Mouse (Mus musculus) lung, adult 18-20 months (tissue): Measurements from ENCODE around the gene Arhgef38.
A peak's percentile ranks its signal among the peaks of the same experiment; 100 is the strongest.

Source experiments
- DNase-seq, 2 experiments: peaks; one replicate each; pipeline ENCODE4 v3.0.0; 2022; ENCODE audit warnings: mixed read lengths in 2 of 2

Gene Arhgef38

DNA sequence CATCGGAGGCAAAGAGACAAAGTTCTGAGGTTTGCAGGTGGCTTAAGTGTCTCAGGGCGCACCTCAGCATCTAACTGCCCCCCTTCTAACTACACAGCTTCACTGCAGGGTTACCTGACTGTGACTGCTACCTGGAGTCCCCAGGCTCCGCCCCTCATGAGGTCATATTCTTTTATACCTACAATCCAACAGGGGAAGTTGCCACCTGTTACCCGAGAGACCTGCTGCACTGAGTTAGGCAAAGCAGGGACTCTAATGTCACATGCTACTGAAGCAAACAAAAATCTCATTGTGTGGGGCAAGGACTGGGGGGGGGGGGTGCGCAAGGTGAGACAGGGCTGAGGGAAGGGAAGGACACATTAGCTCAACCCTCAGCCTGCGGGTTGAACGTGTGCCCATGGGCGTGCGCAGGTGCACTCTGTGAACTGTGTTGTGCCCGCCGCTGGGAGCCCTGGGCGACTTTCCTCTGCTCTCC is at the start of gene Arhgef38:
Gene Arhgef38, minus strand, starts transcription at position 129 of the 475 bp plus-strand sequence.
- peak; percentile 76 to 87 for DNase-seq

GRCm38 (mm10) chr3:133271887-133272286 is 37.1 kb upstream of the Arhgef38 start:
- peak; percentile 53 to 71 for DNase-seq

GRCm38 (mm10) chr3:133258860-133259259 is 24.1 kb upstream of the Arhgef38 start:
- no peak for DNase-seq

DNA sequence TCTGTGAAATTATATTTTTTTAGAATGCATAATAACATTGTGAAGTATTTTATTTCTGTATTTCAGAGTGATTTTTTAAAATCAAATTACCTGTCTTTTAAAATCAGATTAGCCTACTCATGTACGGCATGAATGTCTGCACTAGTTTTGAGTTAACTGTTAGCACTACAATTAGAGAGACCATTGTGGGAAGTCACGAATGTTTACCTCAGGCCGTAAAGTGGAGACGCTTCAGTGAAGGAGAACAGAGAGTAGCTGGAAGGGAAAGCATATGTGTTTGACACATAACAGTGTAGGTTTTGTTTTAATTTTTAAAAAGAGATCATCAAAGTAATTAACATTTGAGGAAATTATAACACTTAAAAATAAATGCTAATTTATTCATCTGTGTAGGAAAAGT is 21.1 kb upstream of the Arhgef38 start:
- DNase-seq: no peak

GRCm38 (mm10) chr3:133244027-133244426 is 9.3 kb upstream of the Arhgef38 start:
- DNase-seq: no peak

DNA sequence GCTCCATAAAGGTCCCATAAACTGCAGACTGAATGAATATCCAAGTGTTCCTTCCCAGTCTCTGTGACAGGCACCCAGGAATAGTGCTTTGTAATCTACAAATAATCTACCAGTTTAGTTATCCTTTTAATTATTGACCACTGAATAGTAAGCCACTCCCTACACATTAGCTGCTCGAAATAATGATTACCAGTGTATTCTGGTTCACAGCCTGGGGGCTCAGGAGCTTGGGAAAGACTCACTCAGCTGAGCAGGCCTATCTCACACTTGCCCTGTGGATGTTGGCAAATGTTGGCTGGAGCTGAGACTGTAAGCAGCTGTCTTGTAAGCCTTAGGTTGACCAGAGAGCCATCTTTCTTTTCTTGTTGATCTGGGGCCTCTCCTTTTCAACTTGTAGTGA is 7.2 kb upstream of the Arhgef38 start:
- no peak for DNase-seq

GRCm38 (mm10) chr3:133233993-133234392 is 756 bp downstream of the Arhgef38 start:
- peak; percentile 15 to 62 for DNase-seq

GRCm38 (mm10) chr3:133230427-133230826 is 4.3 kb downstream of the Arhgef38 start:
- DNase-seq: no peak

GRCm38 (mm10) chr3:133229594-133229993 is 5.2 kb downstream of the Arhgef38 start:
- no peak for DNase-seq

GRCm38 (mm10) chr3:133227258-133228012 is 7.3 kb downstream of the Arhgef38 start:
- DNase-seq: no peak

DNA sequence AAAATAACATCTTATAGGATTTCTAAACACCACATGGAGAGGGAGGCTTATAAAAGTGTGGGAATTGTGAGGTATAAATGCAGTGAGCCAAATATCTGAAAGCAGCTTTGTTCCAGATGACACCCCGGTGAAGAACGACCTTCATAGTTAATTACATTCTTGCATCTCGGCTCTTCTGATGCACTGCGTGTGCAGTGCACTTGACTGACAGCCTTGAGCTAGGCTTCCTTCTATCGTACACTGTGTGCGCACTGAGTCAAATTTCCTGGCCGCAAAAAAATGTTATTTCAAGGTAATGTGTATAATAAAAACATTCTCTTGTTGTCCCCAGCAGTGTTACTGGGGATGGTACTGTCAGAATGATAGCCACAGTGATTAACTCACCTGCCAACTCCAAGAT is 16.2 kb downstream of the Arhgef38 start:
- no peak for DNase-seq

GRCm38 (mm10) chr3:133215198-133215819 is 19.4 kb downstream of the Arhgef38 start:
- DNase-seq: no peak

- no peak for DNase-seq
Measured at GRCm38 (mm10) chr3:133213434-133214114, 21.2 kb downstream of the Arhgef38 start.

- no peak for DNase-seq
Measured at GRCm38 (mm10) chr3:133211324-133211723, 23.4 kb downstream of the Arhgef38 start.

DNA sequence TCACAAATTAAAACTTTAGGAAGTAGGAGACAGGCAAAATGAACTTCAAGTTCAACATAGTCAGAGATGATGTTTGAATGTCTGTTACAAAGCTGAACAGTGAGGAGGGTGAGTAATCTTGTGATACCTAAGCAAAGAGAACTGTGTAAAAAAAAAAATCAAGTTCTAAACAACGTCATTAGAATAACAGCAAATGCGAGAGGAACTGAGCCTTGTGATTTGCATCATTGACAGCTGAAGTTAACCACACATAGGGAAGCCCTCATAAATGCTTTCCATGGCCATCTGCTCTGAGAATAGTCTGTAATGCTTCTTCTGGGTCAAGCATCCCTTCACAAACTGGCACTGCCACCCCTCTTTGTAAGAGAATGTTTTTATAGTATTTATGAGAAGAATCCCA is 31.0 kb downstream of the Arhgef38 start:
- no peak for DNase-seq

GRCm38 (mm10) chr3:133202171-133202570 is 32.6 kb downstream of the Arhgef38 start:
- no peak for DNase-seq

DNA sequence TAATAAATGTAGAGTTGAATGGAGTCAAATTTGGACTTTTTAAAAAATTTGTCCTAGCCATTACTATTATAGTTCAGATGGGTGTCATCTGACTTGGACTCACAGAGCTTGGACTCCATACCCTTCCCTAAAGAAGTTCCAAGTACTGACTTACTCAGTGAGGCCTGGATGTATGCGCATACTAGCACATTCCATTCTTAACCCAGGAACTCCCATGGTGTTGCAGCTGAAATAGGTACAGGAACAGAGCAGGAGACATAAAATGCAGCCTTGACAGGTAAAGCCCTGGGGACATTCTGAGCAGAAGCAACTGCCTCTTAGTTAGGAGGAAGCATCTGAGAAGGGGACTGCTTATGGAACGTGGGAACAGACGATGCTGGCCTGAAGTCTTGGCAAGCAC is 45.8 kb downstream of the Arhgef38 start:
- DNase-seq: no peak

DNA sequence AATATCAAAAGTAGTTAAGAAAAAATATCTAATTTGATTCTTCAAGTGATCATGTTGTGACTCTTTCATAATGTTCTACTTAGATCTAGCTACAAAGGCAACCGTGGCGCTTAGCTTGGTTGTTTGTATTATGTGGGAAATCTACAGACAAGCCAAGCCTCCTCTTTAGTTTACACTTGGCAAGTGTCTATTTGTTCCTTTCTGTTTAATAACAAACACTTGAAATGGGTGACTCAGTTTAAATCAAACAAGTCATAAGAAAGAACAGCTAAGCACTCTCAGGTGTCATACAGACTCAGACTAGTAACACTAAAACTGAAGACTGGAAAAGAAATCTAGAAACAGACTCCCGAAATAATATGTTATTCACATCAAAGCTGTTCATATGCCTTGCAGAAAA is 47.2 kb downstream of the Arhgef38 start:
- DNase-seq: peak in 1 of 2 experiments; percentile 24

- no peak for DNase-seq
Measured at GRCm38 (mm10) chr3:133176033-133176750, 58.6 kb downstream of the Arhgef38 start.

DNA sequence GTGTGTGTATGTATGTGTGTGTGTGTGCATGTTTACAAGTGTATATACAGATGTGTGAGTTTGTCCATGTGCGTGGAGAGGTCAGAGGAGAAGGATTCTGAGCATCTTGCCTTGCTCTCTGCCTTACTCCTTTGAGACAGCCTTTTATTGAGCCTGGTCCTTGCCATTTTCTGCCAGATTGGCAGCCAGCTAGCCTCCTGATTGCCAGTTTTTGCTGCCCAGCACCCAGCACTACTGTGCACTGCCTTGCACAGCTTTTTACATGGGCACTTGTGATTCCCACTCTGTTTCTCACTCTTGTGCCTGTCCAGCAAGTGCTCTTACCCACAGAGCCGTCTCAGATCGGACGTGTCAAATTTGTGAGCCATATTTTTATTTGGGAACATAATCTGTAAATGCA is 62.5 kb downstream of the Arhgef38 start:
- DNase-seq: no peak

DNA sequence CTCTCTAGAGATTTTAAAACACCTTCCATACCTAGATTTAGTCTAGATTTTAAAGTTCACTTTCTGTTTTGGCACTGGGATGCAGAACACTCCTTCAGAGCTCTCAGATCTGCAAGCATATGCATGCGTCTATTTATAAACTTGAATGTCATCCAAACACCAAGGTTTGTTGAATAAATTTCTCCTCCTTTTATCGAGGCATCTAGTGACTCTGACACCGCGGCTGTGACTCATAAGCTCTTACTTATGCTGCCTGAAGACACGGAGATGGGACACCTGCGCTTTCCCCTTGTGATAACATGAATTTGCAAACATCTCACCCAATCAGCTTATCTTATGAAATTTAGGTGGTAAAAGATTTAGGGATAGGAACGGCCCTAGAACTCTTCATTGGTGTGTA is 65.0 kb downstream of the Arhgef38 start:
- no peak for DNase-seq

- DNase-seq: no peak
Measured at GRCm38 (mm10) chr3:133167550-133167949, 67.2 kb downstream of the Arhgef38 start.

DNA sequence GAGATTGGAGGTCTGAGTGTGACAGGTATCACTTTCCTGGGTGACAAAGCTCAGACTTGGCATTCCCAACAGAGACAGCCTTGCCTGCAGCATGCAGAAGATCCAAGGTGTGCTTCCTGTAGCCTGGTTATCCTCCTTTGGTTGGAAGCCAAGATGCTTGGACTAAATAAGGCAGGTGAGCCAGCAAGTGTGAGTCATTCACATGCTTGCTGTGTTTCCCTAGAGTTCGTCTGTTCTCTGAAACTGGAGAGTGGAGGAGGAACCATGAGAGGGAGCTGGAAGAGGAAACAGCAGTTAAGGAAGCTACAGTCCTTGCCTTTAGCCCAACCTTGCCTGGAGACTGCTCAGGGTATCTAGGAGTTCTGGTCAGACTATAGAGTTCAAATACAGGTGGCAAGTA is 69.6 kb downstream of the Arhgef38 start:
- DNase-seq: peak in 1 of 2 experiments; percentile 16
